Mouse (Mus musculus) cerebellum, adult 11-12 months (tissue): ENCODE results near the gene Ncstn.
A peak's percentile ranks its signal among the peaks of the same experiment; 100 is the strongest.

Experiments used
- DNase-seq: peaks from one replicate; pipeline ENCODE4 v3.0.0; 2022

Ncstn gene

GRCm38 (mm10) chr1:172082101-172082898 lies at the start of gene Ncstn, which contains the start of gene Copa:
Gene Ncstn (minus strand): TSS chr1:172082795.
Gene Copa (plus strand): TSS chr1:172082529.
- peak; percentile 93 for DNase-seq

GRCm38 (mm10) chr1:172132319-172132718 lies 49.7 kb upstream of the Ncstn start:
- no peak for DNase-seq

- DNase-seq, result no peak
Observed at GRCm38 (mm10) chr1:172129780-172130179, 47.2 kb upstream of the Ncstn start.

- no peak for DNase-seq
Observed at GRCm38 (mm10) chr1:172129108-172129507, 46.5 kb upstream of the Ncstn start.

- no peak for DNase-seq
Observed at GRCm38 (mm10) chr1:172128563-172128962, 46.0 kb upstream of the Ncstn start.

- DNase-seq, result no peak
Observed at GRCm38 (mm10) chr1:172127487-172127886, 44.9 kb upstream of the Ncstn start.

GRCm38 (mm10) chr1:172126376-172127347 lies 44.1 kb upstream of the Ncstn start, which contains the start of gene Pex19:
Gene Pex19 (plus strand): TSS chr1:172126755.
- peak; percentile 75 for DNase-seq

- DNase-seq, result no peak
Observed at GRCm38 (mm10) chr1:172124572-172124971, 42.0 kb upstream of the Ncstn start.

- no peak for DNase-seq
Observed at GRCm38 (mm10) chr1:172122671-172123070, 40.1 kb upstream of the Ncstn start.

- DNase-seq, result peak; percentile 48
Observed at GRCm38 (mm10) chr1:172119720-172120119, 37.1 kb upstream of the Ncstn start.

GRCm38 (mm10) chr1:172119100-172119499 lies 36.5 kb upstream of the Ncstn start:
- DNase-seq, result no peak

- DNase-seq, result no peak
Observed at GRCm38 (mm10) chr1:172116948-172117347, 34.4 kb upstream of the Ncstn start.

- no peak for DNase-seq
Observed at GRCm38 (mm10) chr1:172107777-172108477, 25.3 kb upstream of the Ncstn start.

- no peak for DNase-seq
Observed at GRCm38 (mm10) chr1:172105101-172105500, 22.5 kb upstream of the Ncstn start.

- DNase-seq, result no peak
Observed at GRCm38 (mm10) chr1:172103619-172104018, 21.0 kb upstream of the Ncstn start.

- peak; percentile 23 for DNase-seq
Observed at GRCm38 (mm10) chr1:172099325-172100033, 16.9 kb upstream of the Ncstn start.

GRCm38 (mm10) chr1:172095202-172095601 lies 12.6 kb upstream of the Ncstn start:
- no peak for DNase-seq

- no peak for DNase-seq
Observed at GRCm38 (mm10) chr1:172094295-172094694, 11.7 kb upstream of the Ncstn start.

- no peak for DNase-seq
Observed at GRCm38 (mm10) chr1:172093522-172093921, 10.9 kb upstream of the Ncstn start.

GRCm38 (mm10) chr1:172082899-172083445 lies 377 bp upstream of the Ncstn start:
- no peak for DNase-seq

GRCm38 (mm10) chr1:172077981-172078380 lies 4.6 kb downstream of the Ncstn start:
- no peak for DNase-seq

- no peak for DNase-seq
Observed at GRCm38 (mm10) chr1:172072604-172073003, 10.0 kb downstream of the Ncstn start.
